Mouse (Mus musculus): Measurements from ENCODE around the gene Emg1. TPM values are rescaled to one million over a fixed set of nuclear protein-coding genes. Genes with fewer than 3 reads are reported as not detected.

Gene Emg1
- polyA plus RNA-seq, 1 experiment from 2014 or later = 219 TPM

DNA sequence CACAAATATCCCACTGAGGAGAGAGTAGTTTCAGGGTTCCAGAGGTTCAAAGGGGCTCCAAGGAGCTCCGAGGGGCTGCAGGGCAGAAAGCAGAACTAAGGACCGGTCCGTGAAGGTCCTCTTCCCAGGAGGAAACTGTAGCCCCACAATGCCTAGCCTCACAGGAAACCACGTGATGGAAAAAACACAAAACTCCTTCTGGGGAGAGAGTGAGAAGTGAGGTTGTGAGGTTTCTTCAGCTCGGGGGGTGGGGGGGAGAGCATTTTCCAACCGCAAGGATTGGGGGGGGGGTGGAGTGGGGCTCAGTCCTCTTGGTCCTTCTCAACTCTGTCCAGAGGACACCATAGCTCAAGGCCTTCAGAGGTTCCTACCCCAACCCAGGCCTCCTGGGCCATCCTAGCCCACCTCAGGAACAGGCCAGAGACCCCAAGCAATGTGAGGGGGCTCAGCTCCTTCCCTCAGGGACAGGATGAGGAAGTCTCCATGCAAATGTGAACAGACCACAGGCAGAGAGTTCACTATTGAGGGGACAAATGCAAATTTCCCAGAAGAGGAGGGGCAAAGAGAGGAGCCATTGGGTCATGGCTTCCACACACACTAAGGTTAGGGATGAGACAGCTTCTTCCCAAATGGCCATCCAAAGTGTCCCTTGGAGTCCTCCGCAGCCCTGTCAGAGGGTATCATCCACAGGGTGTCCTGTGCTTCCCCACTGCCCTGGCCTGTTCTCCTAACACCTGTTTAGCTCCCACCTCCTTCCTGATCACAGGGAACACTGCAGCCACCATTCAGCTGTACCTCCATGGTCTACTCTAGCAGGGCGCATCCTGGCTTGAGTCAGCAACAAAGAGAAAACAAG is 18.1 kb upstream of the Emg1 start:
- WGBS = 81% methylated on average over 8 of the region's 8 CpGs
- Histone ChIP-seq H3K4me3 (ENCODE audit: low read length) (no peak overlapping the region), H3K9ac (replicated peaks; ENCODE audit: low read length) (no peak overlapping the region), H3K9me3 (ENCODE audit: low read length) (no peaks in the 10 kb centered on the region), H3K4me2 (replicated peaks; ENCODE audit: low read depth, low read length) (no peak overlapping the region), H3K27me3 (ENCODE audit: insufficient read depth, low read length) (no peaks in the 10 kb centered on the region), H3K27ac (ENCODE audit: low read length) (no peak overlapping the region), H3K4me1 (ENCODE audit: insufficient read depth, low read length) (peaks cover 9% of the 10 kb centered on the region), H3K36me3 (ENCODE audit: insufficient read depth, low read length) (no peaks in the 10 kb centered on the region)
- no peak for ATAC-seq (ENCODE audit: low FRiP score, low TSS enrichment)

GRCm38 (mm10) chr6:124728621-124729020 is 16.6 kb upstream of the Emg1 start:
- no peak overlapping the region for H3K27ac ChIP-seq (ENCODE audit: low read length)
- H3K27me3 ChIP-seq (ENCODE audit: insufficient read depth, low read length) = no peaks in the 10 kb centered on the region
- H3K9ac ChIP-seq (replicated peaks; ENCODE audit: low read length) = no peak overlapping the region
- no peaks in the 10 kb centered on the region for H3K36me3 ChIP-seq (ENCODE audit: insufficient read depth, low read length)
- 92% methylated on average over 10 of the region's 10 CpGs for WGBS
- H3K4me2 ChIP-seq (replicated peaks; ENCODE audit: low read depth, low read length) = no peak overlapping the region
- no peak for ATAC-seq (ENCODE audit: low FRiP score, low TSS enrichment)
- H3K4me1 ChIP-seq (ENCODE audit: insufficient read depth, low read length) = peaks cover 9% of the 10 kb centered on the region
- H3K9me3 ChIP-seq (ENCODE audit: low read length) = no peaks in the 10 kb centered on the region
- H3K4me3 ChIP-seq (ENCODE audit: low read length) = no peak overlapping the region

DNA sequence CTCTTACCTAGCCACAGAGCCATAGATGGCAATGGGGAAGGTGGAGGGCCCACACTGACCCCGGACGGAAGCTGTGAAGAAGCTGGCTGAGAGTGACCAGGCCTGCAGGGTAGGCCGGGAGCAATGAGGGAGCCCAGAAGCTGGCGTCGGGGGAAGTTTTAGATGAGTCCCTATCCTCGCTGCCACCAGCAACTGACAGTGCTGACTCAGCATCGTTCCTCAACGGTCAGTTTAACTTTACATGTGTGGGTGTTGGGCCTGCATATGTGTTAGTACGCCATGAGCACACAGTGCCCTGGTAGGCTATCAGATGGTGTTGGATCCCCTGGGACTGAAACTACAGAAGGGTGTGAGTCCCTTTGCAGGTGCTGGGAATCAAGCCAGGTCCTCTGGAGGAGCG is 12.5 kb upstream of the Emg1 start:
- no peak overlapping the region for H3K4me2 ChIP-seq (replicated peaks; ENCODE audit: low read depth, low read length)
- no peaks in the 10 kb centered on the region for H3K27me3 ChIP-seq (ENCODE audit: insufficient read depth, low read length)
- H3K4me1 ChIP-seq (ENCODE audit: insufficient read depth, low read length) = no peaks in the 10 kb centered on the region
- no peak overlapping the region for H3K4me3 ChIP-seq (ENCODE audit: low read length)
- no peaks in the 10 kb centered on the region for H3K36me3 ChIP-seq (ENCODE audit: insufficient read depth, low read length)
- no peak overlapping the region for H3K27ac ChIP-seq (ENCODE audit: low read length)
- 84% methylated on average over 10 of the region's 10 CpGs for WGBS
- H3K9ac ChIP-seq (replicated peaks; ENCODE audit: low read length) = no peak overlapping the region
- ATAC-seq (ENCODE audit: low FRiP score, low TSS enrichment) = no peak
- H3K9me3 ChIP-seq (ENCODE audit: low read length) = no peaks in the 10 kb centered on the region

GRCm38 (mm10) chr6:124723541-124723940 is 11.6 kb upstream of the Emg1 start:
- WGBS = 73% methylated on average over 8 of the region's 8 CpGs
- Histone ChIP-seq H3K27me3 (ENCODE audit: insufficient read depth, low read length) (no peaks in the 10 kb centered on the region), H3K4me1 (ENCODE audit: insufficient read depth, low read length) (no peaks in the 10 kb centered on the region), H3K4me2 (replicated peaks; ENCODE audit: low read depth, low read length) (no peak overlapping the region), H3K27ac (ENCODE audit: low read length) (no peak overlapping the region), H3K4me3 (ENCODE audit: low read length) (no peak overlapping the region), H3K36me3 (ENCODE audit: insufficient read depth, low read length) (no peaks in the 10 kb centered on the region), H3K9me3 (ENCODE audit: low read length) (no peaks in the 10 kb centered on the region), H3K9ac (replicated peaks; ENCODE audit: low read length) (no peak overlapping the region)
- ATAC-seq (ENCODE audit: low FRiP score, low TSS enrichment) = no peak

DNA sequence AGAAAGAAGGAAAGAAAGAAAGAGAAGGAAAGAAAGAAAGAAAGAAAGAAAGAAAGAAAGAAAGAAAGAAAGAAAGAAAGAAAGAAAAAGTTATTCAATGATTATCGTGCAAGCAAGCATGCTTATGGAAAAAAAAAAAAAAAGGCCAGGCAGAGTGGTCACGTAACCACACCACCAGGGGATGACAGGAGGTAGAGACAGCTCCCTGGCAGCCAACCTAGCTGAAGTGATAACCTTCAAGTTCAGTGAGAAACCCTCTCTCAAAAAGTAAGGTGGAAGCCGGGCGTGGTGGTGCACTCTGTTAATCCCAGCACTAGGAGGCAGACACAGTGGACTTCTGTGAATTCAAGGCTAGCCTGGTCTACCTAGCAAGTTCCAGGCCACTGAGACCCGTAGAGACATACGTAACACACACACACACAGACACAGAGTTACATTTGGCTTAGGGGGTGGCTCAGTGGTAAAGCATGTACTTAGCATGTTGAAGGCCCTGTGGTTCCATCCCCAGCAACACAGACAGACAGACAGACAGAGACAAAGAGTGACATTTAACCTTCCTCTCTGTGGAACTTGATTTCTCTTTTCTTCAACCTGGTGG is 11.0 kb upstream of the Emg1 start:
- Histone ChIP-seq H3K27ac (ENCODE audit: low read length) (no peak overlapping the region), H3K9me3 (ENCODE audit: low read length) (no peaks in the 10 kb centered on the region), H3K4me2 (replicated peaks; ENCODE audit: low read depth, low read length) (no peak overlapping the region), H3K4me1 (ENCODE audit: insufficient read depth, low read length) (no peaks in the 10 kb centered on the region), H3K9ac (replicated peaks; ENCODE audit: low read length) (no peak overlapping the region), H3K36me3 (ENCODE audit: insufficient read depth, low read length) (0 out of 2 replicates have a peak, but pooled peaks cover under 1% of the 10 kb centered on the region), H3K27me3 (ENCODE audit: insufficient read depth, low read length) (no peaks in the 10 kb centered on the region), H3K4me3 (ENCODE audit: low read length) (no peak overlapping the region)
- no peak for ATAC-seq (ENCODE audit: low FRiP score, low TSS enrichment)
- WGBS = 91% methylated on average over 6 of the region's 6 CpGs

- Histone ChIP-seq H3K4me3 (ENCODE audit: low read length) (no peak overlapping the region), H3K4me2 (replicated peaks; ENCODE audit: low read depth, low read length) (peak overlapping the region; percentile 38; the same call in 1 of the 2 replicates), H3K27me3 (ENCODE audit: insufficient read depth, low read length) (no peaks in the 10 kb centered on the region), H3K27ac (ENCODE audit: low read length) (no peak overlapping the region), H3K36me3 (ENCODE audit: insufficient read depth, low read length) (peaks cover 20% of the 10 kb centered on the region), H3K4me1 (ENCODE audit: insufficient read depth, low read length) (no peaks in the 10 kb centered on the region), H3K9ac (replicated peaks; ENCODE audit: low read length) (peak overlapping the region; percentile 42), H3K9me3 (ENCODE audit: low read length) (no peaks in the 10 kb centered on the region)
- WGBS = 63% methylated on average over 11 of the region's 11 CpGs
- no peak for ATAC-seq (ENCODE audit: low FRiP score, low TSS enrichment)
These were observed 8.9 kb upstream of the Emg1 start for GRCm38 (mm10) chr6:124720904-124721303.

GRCm38 (mm10) chr6:124719354-124719978 is 7.5 kb upstream of the Emg1 start:
- H3K4me2 ChIP-seq (replicated peaks; ENCODE audit: low read depth, low read length) = peak overlapping the region; percentile 38
- 66% methylated on average over 7 of the region's 7 CpGs for WGBS

GRCm38 (mm10) chr6:124718703-124719102 is 6.7 kb upstream of the Emg1 start:
- peak overlapping the region; percentile 60 for H3K9ac ChIP-seq (replicated peaks; ENCODE audit: low read length)
- H3K9me3 ChIP-seq (ENCODE audit: low read length) = no peaks in the 10 kb centered on the region
- H3K36me3 ChIP-seq (ENCODE audit: insufficient read depth, low read length) = peaks cover 41% of the 10 kb centered on the region
- peak overlapping the region; percentile 74 for H3K27ac ChIP-seq (ENCODE audit: low read length)
- 64% methylated on average over 14 of the region's 16 CpGs for WGBS
- no peaks in the 10 kb centered on the region for H3K27me3 ChIP-seq (ENCODE audit: insufficient read depth, low read length)
- peak overlapping the region; percentile 44 for H3K4me2 ChIP-seq (replicated peaks; ENCODE audit: low read depth, low read length)
- peak; percentile 68 for ATAC-seq (ENCODE audit: low FRiP score, low TSS enrichment)
- peaks cover 6% of the 10 kb centered on the region for H3K4me1 ChIP-seq (ENCODE audit: insufficient read depth, low read length)
- H3K4me3 ChIP-seq (ENCODE audit: low read length) = peak overlapping the region; percentile 28

More at GRCm38 (mm10) chr6:124719354-124719978, 7.5 kb upstream of the Emg1 start:
- Histone ChIP-seq H3K4me1 (ENCODE audit: insufficient read depth, low read length) (no peaks in the 10 kb centered on the region), H3K9ac (replicated peaks; ENCODE audit: low read length) (peak overlapping the region; percentile 60), H3K9me3 (ENCODE audit: low read length) (no peaks in the 10 kb centered on the region), H3K27ac (ENCODE audit: low read length) (peak overlapping the region; percentile 53), H3K27me3 (ENCODE audit: insufficient read depth, low read length) (no peaks in the 10 kb centered on the region), H3K36me3 (ENCODE audit: insufficient read depth, low read length) (peaks cover 33% of the 10 kb centered on the region), H3K4me3 (ENCODE audit: low read length) (peak overlapping the region; percentile 28)
- ATAC-seq (ENCODE audit: low FRiP score, low TSS enrichment) = no peak

GRCm38 (mm10) chr6:124717968-124718367 is 6.0 kb upstream of the Emg1 start:
- H3K4me2 ChIP-seq (replicated peaks; ENCODE audit: low read depth, low read length) = peak overlapping the region; percentile 44
- WGBS = 77% methylated on average over 13 of the region's 13 CpGs
- H3K4me3 ChIP-seq (ENCODE audit: low read length) = peak overlapping the region; percentile 28
- H3K4me1 ChIP-seq (ENCODE audit: insufficient read depth, low read length) = peaks cover 14% of the 10 kb centered on the region
- H3K36me3 ChIP-seq (ENCODE audit: insufficient read depth, low read length) = peaks cover 42% of the 10 kb centered on the region
- H3K9ac ChIP-seq (replicated peaks; ENCODE audit: low read length) = peak overlapping the region; percentile 43
- no peaks in the 10 kb centered on the region for H3K27me3 ChIP-seq (ENCODE audit: insufficient read depth, low read length)
- peak overlapping the region; percentile 74 for H3K27ac ChIP-seq (ENCODE audit: low read length)
- H3K9me3 ChIP-seq (ENCODE audit: low read length) = no peaks in the 10 kb centered on the region
- no peak for ATAC-seq (ENCODE audit: low FRiP score, low TSS enrichment)

Data from kidney, embryonic 16.5 days (tissue).